Mouse (Mus musculus) liver, embryonic 13.5 days (tissue): ENCODE data around the gene 1600014C23Rik. TPM values are rescaled to one million over a fixed set of nuclear protein-coding genes. Genes with fewer than 3 reads are reported as not detected.

Experiments used
- ATAC-seq: fragments of 200-750 bp; cut with Nextera tagmentation; 2 replicates; pipeline ENCODE4 v1.8.0; 2017; ENCODE audit warnings: low read depth, mild to moderate bottlenecking, moderate number of reproducible peaks, moderate library complexity
- DNase-seq: peaks from one replicate; pipeline ENCODE4 v3.0.0; 2022
- H3K27ac ChIP-seq: fragments of 300-500 bp; sonication (generic); 2 replicates; pipeline ENCODE4 v1.5.1; 2015; ENCODE audit warnings: moderate library complexity, mild to moderate bottlenecking, inconsistent platforms
- H3K27me3 ChIP-seq: fragments of 300-500 bp; sonication (generic); 2 replicates; pipeline ENCODE4 v1.6.1; 2015; ENCODE audit warnings: mild to moderate bottlenecking, inconsistent platforms
- H3K36me3 ChIP-seq: fragments of 300-500 bp; sonication (generic); 2 replicates; pipeline ENCODE4 v1.6.1; 2015; ENCODE audit warnings: mild to moderate bottlenecking, inconsistent platforms
- H3K4me1 ChIP-seq: fragments of 300-500 bp; sonication (generic); replicated peaks from 2 replicates; pipeline ENCODE4 v1.6.1; 2015; ENCODE audit warnings: inconsistent platforms
- H3K4me2 ChIP-seq: fragments of 300-500 bp; sonication (generic); 2 replicates; pipeline ENCODE4 v1.6.1; 2015; ENCODE audit warnings: inconsistent platforms, mild to moderate bottlenecking, moderate library complexity
- H3K4me3 ChIP-seq: fragments of 300-500 bp; sonication (generic); replicated peaks from 2 replicates; pipeline ENCODE4 v1.5.1; 2015; ENCODE audit warnings: mild to moderate bottlenecking, inconsistent platforms
- H3K9ac ChIP-seq: fragments of 300-500 bp; sonication (generic); 2 replicates; pipeline ENCODE4 v1.6.1; 2015; ENCODE audit warnings: mild to moderate bottlenecking, inconsistent platforms
- H3K9me3 ChIP-seq: fragments of 300-500 bp; sonication (generic); replicated peaks from 2 replicates; pipeline ENCODE4 v1.6.1; 2016; ENCODE audit warnings: inconsistent platforms
- WGBS: fragments of 180-500 bp; shearing (Covaris S2); methylation state at CpG from one replicate; pipeline ENCODE4 v1.1.7; 2015; ENCODE audit not compliant: insufficient replicate concordance; 5-methylcytosine and 5-hydroxymethylcytosine counted together
- polyA plus RNA-seq: library from polyadenylated mRNA; unstranded; fragments of >200 nt; fragmentation: Nextera tagmentation; extraction: Ambion mirVana; gene quantifications from 2 replicates; pipeline ENCODE4 v1.2.1, GENCODE M21; 2015

Gene 1600014C23Rik
- polyA plus RNA-seq, 1 experiment from 2014 or later, result not detected

DNA sequence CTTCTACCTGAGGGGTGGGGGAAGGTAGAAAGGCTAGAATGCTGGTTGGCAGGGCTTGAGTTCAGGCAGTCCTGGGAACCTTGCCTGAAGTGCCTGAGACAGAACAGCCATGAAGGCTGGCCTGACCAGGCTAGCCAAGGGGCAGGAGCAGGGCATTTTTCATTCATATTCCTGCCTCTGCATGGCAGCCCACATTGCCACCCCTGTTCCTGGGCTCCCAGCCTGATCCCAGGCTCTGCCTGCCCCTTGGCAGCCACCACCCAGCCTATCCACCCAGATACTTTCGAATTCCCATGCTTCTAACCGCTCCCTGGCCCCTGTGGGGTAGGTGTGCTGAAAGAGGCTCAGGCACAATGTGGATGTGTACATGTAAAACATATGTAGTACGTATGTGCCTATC, 32.3 kb upstream of the 1600014C23Rik start:
- DNase-seq (no peak), ATAC-seq (no peak)
- Histone ChIP-seq H3K9ac (no peak overlapping the region), H3K27ac (0 out of 2 replicates have a peak overlapping the region, but pooled peaks have one; percentile 40), H3K27me3 (peaks cover 5% of the 10 kb centered on the region), H3K4me1 (peaks cover 26% of the 10 kb centered on the region), H3K36me3 (no peaks in the 10 kb centered on the region), H3K4me3 (no peak overlapping the region), H3K4me2 (no peak overlapping the region), H3K9me3 (no peaks in the 10 kb centered on the region)
- WGBS, result 76% methylated on average over 3 of the region's 3 CpGs

DNA sequence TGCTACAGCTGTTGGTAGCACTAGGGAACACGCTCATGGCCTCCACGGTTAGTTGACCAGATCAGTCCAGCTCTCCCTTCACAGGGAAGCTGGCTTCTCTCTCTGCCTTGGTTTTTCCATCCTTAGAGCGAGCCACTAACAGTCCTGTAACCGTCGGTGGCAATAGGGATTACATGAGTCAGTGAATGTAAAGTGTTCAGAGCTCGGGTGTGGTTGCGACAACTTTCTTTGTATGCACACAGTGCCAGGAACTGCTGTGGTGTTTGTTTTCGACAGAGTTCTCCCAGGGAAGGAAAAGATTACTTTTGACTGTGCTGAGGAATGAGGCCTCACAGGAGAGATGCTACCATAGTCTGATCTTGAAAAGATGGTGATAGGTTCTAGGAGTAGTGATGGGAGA, 29.5 kb upstream of the 1600014C23Rik start:
- Histone ChIP-seq H3K4me1 (peaks cover 26% of the 10 kb centered on the region), H3K9ac (no peak overlapping the region), H3K27ac (no peak overlapping the region), H3K36me3 (no peaks in the 10 kb centered on the region), H3K27me3 (peaks cover 3% of the 10 kb centered on the region; the same call in 1 of the 2 replicates), H3K4me2 (no peak overlapping the region), H3K9me3 (no peaks in the 10 kb centered on the region), H3K4me3 (no peak overlapping the region)
- ATAC-seq, result no peak
- WGBS, result 68% methylated on average over 8 of the region's 8 CpGs
- no peak for DNase-seq

DNA sequence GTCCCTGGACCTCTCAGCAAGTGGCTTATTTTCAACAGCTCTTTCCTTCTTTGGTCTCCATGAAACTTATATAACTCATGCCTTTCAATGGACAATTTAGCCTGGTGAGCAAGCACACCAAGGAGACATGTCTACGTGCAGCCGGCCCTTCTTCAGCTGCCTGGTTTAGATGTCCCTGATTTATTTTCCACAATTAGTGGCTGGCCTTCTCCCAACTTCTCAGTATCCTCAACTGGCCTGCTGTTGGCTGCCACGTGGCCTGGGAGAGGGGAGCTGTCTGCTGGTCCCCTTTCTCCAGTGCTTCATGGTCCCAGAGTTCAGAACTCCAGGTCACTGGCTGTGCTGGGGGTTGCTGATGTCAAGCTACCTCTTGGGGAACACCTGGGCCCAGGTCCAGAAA, 28.3 kb upstream of the 1600014C23Rik start:
- Histone ChIP-seq H3K27ac (no peak overlapping the region), H3K36me3 (no peaks in the 10 kb centered on the region), H3K4me3 (no peak overlapping the region), H3K27me3 (peaks cover 3% of the 10 kb centered on the region; the same call in 1 of the 2 replicates), H3K9ac (no peak overlapping the region), H3K9me3 (no peaks in the 10 kb centered on the region), H3K4me1 (peaks cover 13% of the 10 kb centered on the region), H3K4me2 (no peak overlapping the region)
- WGBS, result 60% methylated on average over 3 of the region's 3 CpGs
- DNase-seq (no peak), ATAC-seq (no peak)

DNA sequence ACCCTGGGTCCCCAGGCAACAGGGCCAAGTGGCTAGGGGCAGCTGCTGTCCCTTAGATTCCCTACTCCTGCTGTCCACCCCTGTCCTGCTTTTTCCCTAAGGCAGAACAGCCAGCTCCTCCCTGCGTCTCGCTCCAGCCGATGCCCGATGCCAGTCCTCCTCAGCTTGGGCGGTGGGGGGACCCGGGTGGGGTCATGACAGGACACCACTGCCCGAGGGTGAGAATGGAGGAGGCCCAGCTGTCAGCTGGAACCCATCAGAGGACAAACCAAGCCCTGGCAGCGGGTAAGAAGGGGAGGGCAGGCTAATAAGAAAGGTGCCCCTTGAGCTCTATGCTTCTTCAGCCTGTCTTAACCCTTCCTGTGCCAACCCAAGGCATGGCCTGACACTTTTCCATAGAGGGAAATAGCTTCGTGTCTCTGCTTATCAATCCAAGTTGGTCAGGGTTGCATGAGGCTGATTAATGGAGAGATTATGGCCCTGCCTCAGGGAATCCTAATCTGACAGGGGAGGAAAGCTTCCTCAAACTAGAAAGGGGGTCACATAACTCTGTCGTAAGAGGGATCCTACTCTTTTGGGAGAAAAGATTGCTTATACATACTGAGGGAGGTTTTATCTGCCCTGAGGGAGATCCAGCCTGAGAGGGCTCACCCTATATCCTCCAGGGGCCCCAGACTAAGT, 27.5 kb upstream of the 1600014C23Rik start:
- ATAC-seq (no peak), DNase-seq (no peak)
- WGBS, result 50% methylated on average over 10 of the region's 10 CpGs
- Histone ChIP-seq H3K4me2 (no peak overlapping the region), H3K27ac (no peak overlapping the region), H3K36me3 (no peaks in the 10 kb centered on the region), H3K4me1 (peaks cover 5% of the 10 kb centered on the region; the same call in 1 of the 2 replicates), H3K9ac (no peak overlapping the region), H3K27me3 (peaks cover 3% of the 10 kb centered on the region; the same call in 1 of the 2 replicates), H3K4me3 (no peak overlapping the region), H3K9me3 (no peaks in the 10 kb centered on the region)

DNA sequence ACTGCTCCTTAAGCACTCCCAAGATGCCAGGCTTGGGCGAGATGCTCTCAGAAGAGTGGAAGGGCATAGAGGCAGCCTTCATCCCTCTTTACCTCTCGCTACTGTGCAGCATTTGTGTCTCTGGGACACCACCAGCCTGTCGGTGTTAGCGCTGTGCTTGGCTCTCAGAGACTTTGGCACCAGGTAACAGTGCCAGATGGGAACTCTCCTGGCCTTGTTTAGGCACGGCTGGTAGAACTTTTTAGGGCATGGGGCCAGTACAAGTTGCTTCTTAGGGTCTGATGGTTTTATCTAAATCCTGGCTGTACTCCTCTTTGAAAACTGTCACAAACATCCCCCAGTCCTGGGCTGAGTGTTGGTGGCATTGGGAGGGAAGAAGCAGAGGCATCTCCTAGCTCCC, 26.1 kb upstream of the 1600014C23Rik start:
- Histone ChIP-seq H3K27ac (no peak overlapping the region), H3K27me3 (peaks cover 3% of the 10 kb centered on the region; the same call in 1 of the 2 replicates), H3K4me2 (no peak overlapping the region), H3K9me3 (no peaks in the 10 kb centered on the region), H3K9ac (no peak overlapping the region), H3K36me3 (no peaks in the 10 kb centered on the region), H3K4me3 (no peak overlapping the region), H3K4me1 (no peaks in the 10 kb centered on the region; the same call in 1 of the 2 replicates)
- no peak for DNase-seq
- WGBS, result 74% methylated on average over 5 of the region's 5 CpGs
- ATAC-seq, result no peak

DNA sequence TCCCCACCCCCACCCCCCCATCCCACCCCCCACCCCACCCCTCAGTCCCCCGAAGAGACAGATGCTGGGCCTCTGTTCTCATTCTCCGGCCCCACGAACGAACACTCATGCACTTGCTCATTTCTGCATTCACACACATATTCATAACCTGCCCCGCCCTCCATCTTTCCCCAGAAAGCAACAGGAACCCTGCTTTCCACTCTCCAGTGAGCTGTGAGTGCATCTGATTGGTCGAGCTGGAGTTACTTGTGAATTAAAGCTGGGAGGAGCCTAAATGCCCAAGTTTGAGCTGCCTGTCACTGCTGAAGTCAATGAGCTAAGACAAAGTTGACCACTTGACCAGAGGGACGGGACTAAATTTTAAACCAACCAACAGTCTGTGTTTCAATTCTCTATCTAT, 25.2 kb upstream of the 1600014C23Rik start:
- ATAC-seq (no peak), DNase-seq (no peak)
- no peak overlapping the region for H3K4me3 ChIP-seq
- H3K4me2 ChIP-seq, result no peak overlapping the region
- 61% methylated on average over 7 of the region's 7 CpGs for WGBS
- H3K27ac ChIP-seq, result no peak overlapping the region
- H3K36me3 ChIP-seq, result no peaks in the 10 kb centered on the region
- no peaks in the 10 kb centered on the region for H3K4me1 ChIP-seq
- H3K9me3 ChIP-seq, result no peaks in the 10 kb centered on the region
- no peak overlapping the region for H3K9ac ChIP-seq
- peaks cover 3% of the 10 kb centered on the region; the same call in 1 of the 2 replicates for H3K27me3 ChIP-seq

DNA sequence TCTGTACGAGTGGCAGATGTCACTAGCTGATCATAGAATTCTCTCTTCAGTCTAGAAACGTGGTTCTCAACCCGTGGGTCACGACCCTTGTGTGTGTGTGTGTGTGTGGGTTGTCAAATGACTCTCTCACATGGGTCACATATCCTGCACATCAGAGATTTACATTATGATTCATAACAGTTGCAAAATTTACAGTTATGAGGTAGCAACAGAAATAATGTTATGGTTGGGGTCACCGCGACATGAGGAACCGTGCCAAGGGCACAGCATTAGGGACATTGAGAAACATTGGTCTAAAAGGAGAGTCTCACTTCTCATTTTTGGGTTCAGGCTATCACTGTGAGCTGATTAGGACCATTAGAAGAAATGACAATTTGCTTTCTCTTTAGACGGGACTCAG, 24.3 kb upstream of the 1600014C23Rik start:
- DNase-seq (no peak), ATAC-seq (no peak)
- H3K36me3 ChIP-seq, result no peaks in the 10 kb centered on the region

DNA sequence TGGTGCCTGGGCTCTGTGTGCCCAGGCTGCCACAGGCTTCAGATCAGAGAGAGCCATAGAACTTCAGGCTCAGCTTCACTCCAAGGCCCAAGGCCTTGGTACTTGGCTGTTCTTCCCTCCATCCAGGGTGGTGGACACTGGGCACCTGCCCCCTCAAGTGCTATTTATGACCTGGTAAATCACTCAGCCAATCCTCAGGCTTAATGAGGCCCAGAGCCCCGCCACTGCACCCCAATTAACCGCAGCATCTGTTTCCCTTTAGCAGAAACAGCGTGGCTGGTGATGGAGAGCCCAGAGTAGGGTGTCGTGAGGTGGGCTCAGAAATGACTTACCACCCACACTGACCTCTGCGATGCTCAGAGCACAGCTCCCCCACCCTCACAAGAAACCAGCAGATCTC, 23.2 kb upstream of the 1600014C23Rik start:
- H3K27me3 ChIP-seq, result peaks cover 3% of the 10 kb centered on the region; the same call in 1 of the 2 replicates
- H3K4me1 ChIP-seq, result peaks cover 4% of the 10 kb centered on the region; the same call in 1 of the 2 replicates
- WGBS, result 52% methylated on average over 5 of the region's 5 CpGs
- H3K4me2 ChIP-seq, result no peak overlapping the region
- DNase-seq (no peak), ATAC-seq (no peak)
- no peaks in the 10 kb centered on the region for H3K9me3 ChIP-seq
- no peak overlapping the region for H3K9ac ChIP-seq
- H3K4me3 ChIP-seq, result no peak overlapping the region
- H3K27ac ChIP-seq, result no peak overlapping the region
- H3K36me3 ChIP-seq, result no peaks in the 10 kb centered on the region

More for the DNA sequence above, 24.3 kb upstream of the 1600014C23Rik start:
- no peak overlapping the region for H3K9ac ChIP-seq
- 63% methylated on average over 8 of the region's 8 CpGs for WGBS
- H3K27ac ChIP-seq, result no peak overlapping the region
- H3K4me1 ChIP-seq, result peaks cover 1% of the 10 kb centered on the region; the same call in 1 of the 2 replicates
- H3K9me3 ChIP-seq, result no peaks in the 10 kb centered on the region
- peaks cover 3% of the 10 kb centered on the region; the same call in 1 of the 2 replicates for H3K27me3 ChIP-seq
- no peak overlapping the region for H3K4me3 ChIP-seq
- H3K4me2 ChIP-seq, result no peak overlapping the region

DNA sequence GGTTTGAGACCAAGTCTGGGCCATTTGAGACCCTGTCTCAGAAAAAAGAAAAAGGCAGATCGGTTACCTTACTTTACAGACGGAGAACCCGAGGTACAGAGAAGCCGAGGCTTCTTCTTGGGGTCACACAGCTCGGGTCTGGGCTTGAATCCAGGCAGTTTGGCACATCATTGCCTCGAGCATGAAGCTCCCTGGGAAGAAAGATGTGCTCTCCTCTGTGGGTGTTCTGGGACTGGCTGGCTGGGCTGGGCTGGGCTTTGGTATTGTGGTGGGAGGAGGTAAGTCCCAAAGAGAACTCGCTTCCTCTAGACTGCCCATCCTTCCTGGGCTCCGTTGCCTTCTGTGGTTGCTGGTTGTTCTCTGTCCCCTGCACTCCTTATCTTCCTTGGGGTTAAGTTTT, 22.7 kb upstream of the 1600014C23Rik start:
- Histone ChIP-seq H3K27me3 (peaks cover 3% of the 10 kb centered on the region; the same call in 1 of the 2 replicates), H3K4me2 (no peak overlapping the region), H3K9ac (no peak overlapping the region), H3K4me1 (peaks cover 4% of the 10 kb centered on the region; the same call in 1 of the 2 replicates), H3K9me3 (no peaks in the 10 kb centered on the region), H3K27ac (no peak overlapping the region), H3K4me3 (no peak overlapping the region), H3K36me3 (no peaks in the 10 kb centered on the region)
- no peak for ATAC-seq
- no peak for DNase-seq
- 62% methylated on average over 8 of the region's 8 CpGs for WGBS

DNA sequence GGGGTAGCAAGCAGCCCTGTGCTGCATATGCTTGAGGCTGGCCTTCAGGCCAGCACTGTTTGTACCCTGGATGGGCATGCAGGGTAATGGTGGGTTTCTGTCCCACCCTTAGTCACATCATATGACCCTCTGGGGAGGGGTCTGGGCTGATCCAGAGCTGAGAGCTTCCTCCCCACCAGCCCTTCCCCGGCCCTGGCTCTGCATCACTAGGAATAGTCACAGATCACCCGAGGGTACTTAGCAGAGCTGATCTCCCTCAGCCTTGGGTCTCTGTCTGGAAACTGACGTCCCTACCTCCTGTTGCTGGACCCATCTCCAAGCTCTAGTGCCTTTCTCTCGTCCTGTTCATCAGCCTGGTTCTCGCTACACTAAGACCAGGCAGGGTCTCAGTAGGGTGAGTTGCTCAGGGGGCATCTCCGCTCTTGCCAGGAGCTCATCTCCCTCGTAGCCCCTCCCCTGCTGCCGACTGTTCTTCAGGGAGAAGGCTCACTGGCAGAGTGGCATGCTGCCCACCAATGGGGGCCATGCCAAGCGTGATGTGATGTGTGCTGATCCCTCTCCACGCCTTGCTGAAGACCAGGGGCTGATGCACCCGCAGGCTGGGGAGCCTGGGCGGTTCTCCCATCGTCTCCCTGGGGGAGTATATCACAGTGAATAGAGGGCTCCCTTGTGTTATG, 20.7 kb upstream of the 1600014C23Rik start:
- ATAC-seq, result no peak
- Histone ChIP-seq H3K27ac (no peak overlapping the region), H3K9me3 (no peaks in the 10 kb centered on the region), H3K4me1 (peaks cover 4% of the 10 kb centered on the region; the same call in 1 of the 2 replicates), H3K4me3 (no peak overlapping the region), H3K27me3 (0 out of 2 replicates have a peak, but pooled peaks cover 3% of the 10 kb centered on the region), H3K36me3 (no peaks in the 10 kb centered on the region), H3K9ac (no peak overlapping the region), H3K4me2 (no peak overlapping the region)
- WGBS, result 64% methylated on average over 13 of the region's 13 CpGs
- no peak for DNase-seq

DNA sequence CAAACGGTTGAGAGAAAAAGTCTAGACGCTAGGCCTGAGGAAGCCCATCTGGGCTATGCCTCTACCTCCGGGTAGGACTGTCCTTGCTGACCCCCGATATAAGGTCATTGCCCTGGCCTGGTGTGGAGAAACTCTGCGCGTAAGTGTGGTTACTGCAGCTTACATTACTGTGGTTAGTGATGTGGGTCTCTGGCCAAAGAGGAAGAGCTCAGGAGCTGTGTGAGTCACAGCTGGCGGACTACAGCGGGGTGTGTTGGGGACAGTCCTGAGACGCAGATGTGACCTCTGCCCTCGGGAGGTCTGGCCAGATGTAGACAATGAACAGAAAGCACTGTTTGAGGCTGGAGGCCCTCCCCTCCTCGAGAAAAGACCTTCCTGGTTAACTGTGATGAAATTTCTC, 19.0 kb upstream of the 1600014C23Rik start:
- Histone ChIP-seq H3K9ac (no peak overlapping the region), H3K27ac (no peak overlapping the region), H3K4me1 (peaks cover 21% of the 10 kb centered on the region), H3K36me3 (no peaks in the 10 kb centered on the region), H3K4me3 (no peak overlapping the region), H3K27me3 (0 out of 2 replicates have a peak, but pooled peaks cover 3% of the 10 kb centered on the region), H3K4me2 (no peak overlapping the region), H3K9me3 (no peaks in the 10 kb centered on the region)
- DNase-seq (no peak), ATAC-seq (no peak)
- WGBS, result 14% methylated on average over 11 of the region's 11 CpGs
